In genomic region chr11:88069246-88069570, GRCm38 (mm10) we compare ENCODE assay signal across 8 mouse cellular contexts. TPM values are rescaled to one million over a fixed set of nuclear protein-coding genes. Genes with fewer than 3 reads are reported as not detected.
DNase-seq lines count a peak whose midpoint lies in the region; ATAC-seq and TF ChIP-seq lines count a peak whose summit lies in the region.

No protein-coding gene starts in this region.

- H3K9ac ChIP-seq in heart, postnatal 0 days (replicated peaks; ENCODE audit: low read depth, low read length): peak overlapping the region; percentile 98
- peak overlapping the region; percentile 99 for H3K9ac ChIP-seq in hindbrain, embryonic 12.5 days
- peak overlapping the region; percentile 98 for H3K9ac ChIP-seq in midbrain, embryonic 13.5 days (replicated peaks)

- no peak for ATAC-seq in heart, postnatal 0 days (ENCODE audit: insufficient read depth, low read depth)
- no peak for ATAC-seq in hindbrain, embryonic 12.5 days (ENCODE audit: low FRiP score)
- ATAC-seq in midbrain, embryonic 13.5 days: no peak

- peaks cover 30% of the 10 kb centered on the region for H3K4me1 ChIP-seq in heart, postnatal 0 days (ENCODE audit: control insufficient read depth, insufficient read depth)
- peaks cover 1% of the 10 kb centered on the region; the same call in 1 of the 2 replicates for H3K4me1 ChIP-seq in bone marrow, adult 2 months (ENCODE audit: control insufficient read depth, insufficient read depth, low read length)
- H3K4me1 ChIP-seq in hindbrain, embryonic 12.5 days: peaks cover 46% of the 10 kb centered on the region
- peaks cover 60% of the 10 kb centered on the region for H3K4me1 ChIP-seq in midbrain, embryonic 13.5 days (replicated peaks)

- peaks cover 8% of the 10 kb centered on the region; the same call in 1 of the 2 replicates for H3K36me3 ChIP-seq in heart, postnatal 0 days (replicated peaks; ENCODE audit: control insufficient read depth, insufficient read depth, low read length)
- peaks cover 13% of the 10 kb centered on the region for H3K36me3 ChIP-seq in hindbrain, embryonic 12.5 days
- H3K36me3 ChIP-seq in midbrain, embryonic 13.5 days: peaks cover 11% of the 10 kb centered on the region

- no peak for TF ChIP-seq EP300 in heart, postnatal 0 days (IDR thresholded peaks at IDR 0.05; ENCODE audit: low read depth)

- peak overlapping the region; percentile 90 for H3K4me3 ChIP-seq in heart, postnatal 0 days (ENCODE audit: low read depth, low read length)
- H3K4me3 ChIP-seq in bone marrow, adult 2 months (replicated peaks; ENCODE audit: control insufficient read depth, low read depth, low read length): peak overlapping the region; percentile 99
- H3K4me3 ChIP-seq in hindbrain, embryonic 12.5 days: peak overlapping the region; percentile 99
- H3K4me3 ChIP-seq in midbrain, embryonic 13.5 days (replicated peaks): peak overlapping the region; percentile 99

- H3K27ac ChIP-seq in heart, postnatal 0 days (ENCODE audit: low read depth): peak overlapping the region; percentile 99
- H3K27ac ChIP-seq in bone marrow, adult 2 months (ENCODE audit: control insufficient read depth, insufficient read depth, low read depth, low read length, poor library complexity): no peak overlapping the region
- H3K27ac ChIP-seq in hindbrain, embryonic 12.5 days: peak overlapping the region; percentile 99
- H3K27ac ChIP-seq in midbrain, embryonic 13.5 days: peak overlapping the region; percentile 99

- no peaks in the 10 kb centered on the region for H3K27me3 ChIP-seq in heart, postnatal 0 days (ENCODE audit: control insufficient read depth, insufficient read depth, low read length)
- no peaks in the 10 kb centered on the region for H3K27me3 ChIP-seq in hindbrain, embryonic 12.5 days
- H3K27me3 ChIP-seq in midbrain, embryonic 13.5 days: no peaks in the 10 kb centered on the region

- intact Hi-C loops in heart, postnatal 25 days (cut with DNase I): loop anchor here (2.0 to 5.0 kb wide), 3 partner anchors 30 to 94 kb away; partner anchors contain the start of gene Cuedc1

- under 1% methylated on average over 12 of the region's 12 CpGs for whole genome bisulfite sequencing in heart, postnatal 0 days
- WGBS in bone marrow, adult 2 months: under 1% methylated on average over 12 of the region's 12 CpGs
- under 1% methylated on average over 12 of the region's 12 CpGs for WGBS in hindbrain, embryonic 12.5 days
- WGBS in midbrain, embryonic 13.5 days: 0% methylated on average over 12 of the region's 12 CpGs

- no peak for TF ChIP-seq CTCF in heart, postnatal 0 days (IDR thresholded peaks at IDR 0.05; ENCODE audit: low read depth)
- TF ChIP-seq CTCF in bone marrow, adult 2 months (IDR thresholded peaks at IDR 0.05; ENCODE audit: control insufficient read depth, insufficient read depth, low read length): no peak

- TF ChIP-seq POLR2A in bone marrow, adult 2 months (IDR thresholded peaks at IDR 0.05; ENCODE audit: borderline replicate concordance, control insufficient read depth, low read depth, low read length): no peak

- H3K4me2 ChIP-seq in heart, postnatal 0 days (ENCODE audit: low read depth, low read length): peak overlapping the region; percentile 93
- H3K4me2 ChIP-seq in hindbrain, embryonic 12.5 days (replicated peaks): peak overlapping the region; percentile 66
- peak overlapping the region; percentile 80 for H3K4me2 ChIP-seq in midbrain, embryonic 13.5 days (replicated peaks)

- no peak for DNase-seq in heart, postnatal 0 days (ENCODE audit: low spot score)
- no peak for DNase-seq in heart, postnatal 25 days (ENCODE audit: low spot score)
- no peak for DNase-seq in cerebellum, postnatal 10 days
- no peak for DNase-seq in cerebellum, adult 9-11 months
- no peak for DNase-seq in urinary bladder, postnatal 25 days (ENCODE audit: low spot score)

- H3K9me3 ChIP-seq in heart, postnatal 0 days (replicated peaks; ENCODE audit: control insufficient read depth, low read length): no peaks in the 10 kb centered on the region
- no peaks in the 10 kb centered on the region for H3K9me3 ChIP-seq in hindbrain, embryonic 12.5 days (replicated peaks)
- H3K9me3 ChIP-seq in midbrain, embryonic 13.5 days: no peaks in the 10 kb centered on the region

RNA-seq across cellular contexts. Expression of gene Vezf1, which starts 1.1 kb away (rescaled TPM):
- total RNA-seq in heart, postnatal 0 days (2014; rRNA removed; ENCODE audit: low replicate concordance): 31.9 and 35.5 TPM in 2 replicates
- polyA plus RNA-seq in heart, postnatal 0 days (2015; fragmentation: Nextera tagmentation; extraction: Ambion mirVana): 17.6 and 18.2 TPM in 2 replicates
- total RNA-seq in heart, postnatal 25 days (2021): 10 to 100 TPM; 40.7 to 45.3 TPM
- polyA plus RNA-seq in bone marrow, adult 2 months (2011; ENCODE audit: insufficient read depth, insufficient read length, low replicate concordance, missing spikeins): 10.8 and 16.7 TPM in 2 replicates
- 75.1 and 79.0 TPM in 2 replicates for polyA plus RNA-seq in hindbrain, embryonic 12.5 days (2016; fragmentation: Nextera tagmentation; extraction: Ambion mirVana)
- polyA plus RNA-seq in midbrain, embryonic 13.5 days (2015; fragmentation: Nextera tagmentation; extraction: Ambion mirVana): 67.2 and 70.1 TPM in 2 replicates

RNA-seq across cellular contexts. Expression of gene Srsf1, which starts 22.0 kb away (rescaled TPM):
- total RNA-seq in heart, postnatal 0 days (2014; rRNA removed; ENCODE audit: low replicate concordance): 195 and 223 TPM in 2 replicates
- polyA plus RNA-seq in heart, postnatal 0 days (2015; fragmentation: Nextera tagmentation; extraction: Ambion mirVana): 82.2 and 83.5 TPM in 2 replicates
- 100 to 1,000 TPM in 1 of 2 experiments, 10 to 100 TPM in 1; 95.4 to 116 TPM for total RNA-seq in heart, postnatal 25 days (2021)
- 219 and 249 TPM in 2 replicates for polyA plus RNA-seq in bone marrow, adult 2 months (2011; ENCODE audit: insufficient read depth, insufficient read length, low replicate concordance, missing spikeins)
- 468 and 477 TPM in 2 replicates for polyA plus RNA-seq in hindbrain, embryonic 12.5 days (2016; fragmentation: Nextera tagmentation; extraction: Ambion mirVana)
- polyA plus RNA-seq in midbrain, embryonic 13.5 days (2015; fragmentation: Nextera tagmentation; extraction: Ambion mirVana): 313 and 341 TPM in 2 replicates

RNA-seq across cellular contexts. Expression of gene Cuedc1, which starts 28.6 kb away (rescaled TPM):
- total RNA-seq in heart, postnatal 0 days (2014; rRNA removed; ENCODE audit: low replicate concordance): 15.1 and 19.2 TPM in 2 replicates
- 17.0 and 17.5 TPM in 2 replicates for polyA plus RNA-seq in heart, postnatal 0 days (2015; fragmentation: Nextera tagmentation; extraction: Ambion mirVana)
- 10 to 100 TPM; 50.4 to 55.1 TPM for total RNA-seq in heart, postnatal 25 days (2021)
- polyA plus RNA-seq in bone marrow, adult 2 months (2011; ENCODE audit: insufficient read depth, insufficient read length, low replicate concordance, missing spikeins): 14.4 and 15.9 TPM in 2 replicates
- 53.2 and 53.3 TPM in 2 replicates for polyA plus RNA-seq in hindbrain, embryonic 12.5 days (2016; fragmentation: Nextera tagmentation; extraction: Ambion mirVana)
- 40.6 and 46.1 TPM in 2 replicates for polyA plus RNA-seq in midbrain, embryonic 13.5 days (2015; fragmentation: Nextera tagmentation; extraction: Ambion mirVana)
